Mouse (Mus musculus): ENCODE measurements around the gene Sorbs1. TPM values are rescaled to one million over a fixed set of nuclear protein-coding genes. Genes with fewer than 3 reads are reported as not detected.
A peak's percentile ranks its signal among the peaks of the same experiment; 100 is the strongest.

Sorbs1 gene
- polyA plus RNA-seq, 1 experiment from 2014 or later: 152 TPM

DNA sequence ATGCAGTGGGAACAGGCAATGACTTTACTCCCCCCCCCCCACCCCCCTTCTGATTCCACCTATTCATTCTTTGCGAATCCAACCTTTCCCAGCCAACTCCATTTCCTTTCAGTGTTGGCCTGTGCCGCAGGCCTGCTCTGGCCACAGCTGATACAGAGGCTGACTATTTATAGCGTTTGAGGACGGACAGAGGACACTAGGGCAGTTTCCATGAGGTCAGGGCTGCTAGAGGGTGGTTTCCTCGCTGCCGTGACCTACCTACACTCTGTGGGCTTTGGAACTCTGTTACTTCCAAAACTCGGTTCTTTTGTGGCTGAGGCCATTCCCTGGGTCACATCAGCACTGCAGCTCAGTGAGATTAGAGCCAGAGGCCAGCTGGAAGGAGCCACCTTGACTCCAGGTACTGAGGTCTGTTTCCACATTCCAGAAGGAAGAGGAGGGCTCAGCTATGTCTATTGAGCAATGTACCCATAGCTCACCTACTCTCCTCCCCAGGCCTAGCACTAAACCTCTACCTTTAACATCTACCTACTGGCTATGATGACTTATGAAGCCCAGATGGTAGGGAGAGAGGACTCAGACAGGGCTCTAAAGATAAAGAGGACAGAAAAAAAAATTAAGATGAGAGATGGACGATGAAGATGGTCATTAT, 235.1 kb downstream of the Sorbs1 start:
- H3K4me3 ChIP-seq (ENCODE audit: low read length): no peak overlapping the region
- H3K36me3 ChIP-seq (ENCODE audit: control insufficient read depth, insufficient read depth): no peaks in the 10 kb centered on the region
- H3K9ac ChIP-seq (ENCODE audit: low read length): peak overlapping the region; percentile 5; the same call in 1 of the 2 replicates
- no peaks in the 10 kb centered on the region for H3K27me3 ChIP-seq (ENCODE audit: control insufficient read depth, insufficient read depth, low read length)
- ATAC-seq (replicated peaks; ENCODE audit: extremely low read depth, insufficient read depth, low FRiP score): peak; percentile 85
- peak overlapping the region; percentile 62 for H3K27ac ChIP-seq (ENCODE audit: low read length)
- H3K4me1 ChIP-seq (ENCODE audit: control insufficient read depth, insufficient read depth, low read length): peaks cover 9% of the 10 kb centered on the region
- WGBS: 33% methylated on average over 8 of the region's 8 CpGs
- peaks cover 3% of the 10 kb centered on the region for H3K9me3 ChIP-seq (replicated peaks; ENCODE audit: control insufficient read depth, low read length)
- H3K4me2 ChIP-seq (ENCODE audit: low read depth, low read length): peak overlapping the region; percentile 3; the same call in 1 of the 2 replicates

DNA sequence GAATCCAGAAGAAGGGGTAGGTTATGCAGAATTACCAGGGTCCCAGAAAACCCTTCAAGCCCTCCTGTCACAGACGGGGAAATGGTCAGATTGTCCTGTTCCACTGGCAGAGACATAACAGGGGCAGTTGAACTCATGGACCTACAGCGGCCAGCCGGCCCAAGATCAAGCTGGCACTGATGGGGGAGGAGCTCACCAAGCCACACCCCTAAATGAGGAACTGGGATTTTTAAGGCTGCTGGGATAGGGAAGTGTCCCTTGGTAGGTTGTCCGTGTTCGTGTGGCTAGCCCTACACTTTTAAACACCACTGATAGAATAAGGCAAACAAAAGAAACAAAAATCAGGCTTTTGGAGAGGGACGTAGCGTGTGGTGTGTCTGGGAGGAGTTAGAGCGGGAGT, 236.1 kb downstream of the Sorbs1 start:
- Histone ChIP-seq H3K27ac (ENCODE audit: low read length) (no peak overlapping the region), H3K9ac (ENCODE audit: low read length) (no peak overlapping the region), H3K4me1 (ENCODE audit: control insufficient read depth, insufficient read depth, low read length) (peaks cover 9% of the 10 kb centered on the region), H3K4me2 (ENCODE audit: low read depth, low read length) (no peak overlapping the region), H3K9me3 (replicated peaks; ENCODE audit: control insufficient read depth, low read length) (peaks cover 3% of the 10 kb centered on the region), H3K36me3 (ENCODE audit: control insufficient read depth, insufficient read depth) (no peaks in the 10 kb centered on the region), H3K27me3 (ENCODE audit: control insufficient read depth, insufficient read depth, low read length) (no peaks in the 10 kb centered on the region), H3K4me3 (ENCODE audit: low read length) (no peak overlapping the region)
- ATAC-seq (replicated peaks; ENCODE audit: extremely low read depth, insufficient read depth, low FRiP score): no peak
- 94% methylated on average over 8 of the region's 8 CpGs for WGBS

DNA sequence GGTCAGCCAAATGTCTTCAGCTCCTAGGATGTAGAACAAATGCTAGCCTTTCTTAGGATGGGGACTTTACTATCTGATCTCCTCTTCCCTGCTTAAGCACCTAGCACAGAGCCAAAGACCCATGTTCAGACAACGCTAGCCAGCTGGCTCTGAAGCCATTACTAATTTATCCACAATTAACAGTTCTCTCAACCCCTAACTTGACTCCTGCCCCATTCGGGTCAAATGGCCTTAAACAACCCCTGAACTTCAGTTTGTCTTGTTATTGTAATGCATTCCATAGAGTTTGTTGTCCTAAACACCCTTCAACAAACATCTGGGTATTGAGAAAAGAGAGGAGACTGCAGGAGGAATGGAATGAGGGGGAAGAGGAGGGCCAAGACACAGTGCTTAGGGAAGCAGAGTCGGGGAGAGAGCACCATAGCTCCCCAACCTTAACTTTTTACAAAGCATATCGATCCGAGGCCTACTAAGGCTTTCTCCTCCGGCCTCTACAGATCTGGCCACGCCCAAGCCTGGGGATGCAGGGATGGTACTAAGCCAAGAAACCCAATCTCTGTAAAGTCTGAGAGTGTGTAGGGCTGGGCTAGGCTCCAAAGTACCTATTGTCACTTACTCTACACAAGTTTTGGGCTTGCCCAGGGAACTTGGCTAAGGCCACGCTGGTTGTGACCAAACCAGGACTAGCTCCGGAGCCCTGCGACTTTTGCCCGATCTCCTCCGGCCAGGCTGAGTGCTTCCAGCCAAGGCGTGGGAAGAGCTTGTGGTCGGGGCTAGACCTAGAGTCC, 238.0 kb downstream of the Sorbs1 start:
- Histone ChIP-seq H3K9ac (ENCODE audit: low read length) (no peak overlapping the region), H3K4me1 (ENCODE audit: control insufficient read depth, insufficient read depth, low read length) (peaks cover 9% of the 10 kb centered on the region), H3K9me3 (replicated peaks; ENCODE audit: control insufficient read depth, low read length) (no peaks in the 10 kb centered on the region; the same call in 1 of the 2 replicates), H3K27ac (ENCODE audit: low read length) (no peak overlapping the region), H3K4me2 (ENCODE audit: low read depth, low read length) (no peak overlapping the region), H3K4me3 (ENCODE audit: low read length) (no peak overlapping the region), H3K36me3 (ENCODE audit: control insufficient read depth, insufficient read depth) (no peaks in the 10 kb centered on the region), H3K27me3 (ENCODE audit: control insufficient read depth, insufficient read depth, low read length) (no peaks in the 10 kb centered on the region)
- 87% methylated on average over 14 of the region's 14 CpGs for WGBS
- ATAC-seq (replicated peaks; ENCODE audit: extremely low read depth, insufficient read depth, low FRiP score): no peak

DNA sequence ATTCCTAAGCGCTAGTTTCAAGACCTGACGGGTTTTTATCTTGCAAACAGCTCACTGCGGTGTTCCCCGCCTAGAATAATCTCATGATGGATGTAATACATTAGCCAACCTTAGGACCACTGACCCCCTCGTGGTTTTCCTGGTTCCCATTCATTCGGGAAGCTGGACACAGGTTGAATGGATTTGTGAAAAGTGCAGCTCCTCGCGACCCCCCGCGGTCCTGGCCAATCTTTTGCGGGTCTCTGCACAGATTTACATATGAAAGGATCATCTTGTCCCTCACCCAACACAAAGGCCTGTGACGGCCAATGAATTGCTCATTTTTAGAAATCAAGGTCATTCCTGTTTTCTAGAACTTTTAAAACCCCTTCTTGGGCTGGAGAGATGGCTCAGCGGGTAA, 240.9 kb downstream of the Sorbs1 start:
- peaks cover 3% of the 10 kb centered on the region; the same call in 1 of the 2 replicates for H3K36me3 ChIP-seq (ENCODE audit: control insufficient read depth, insufficient read depth)
- no peak for ATAC-seq (replicated peaks; ENCODE audit: extremely low read depth, insufficient read depth, low FRiP score)
- no peak overlapping the region for H3K4me3 ChIP-seq (ENCODE audit: low read length)
- H3K9me3 ChIP-seq (replicated peaks; ENCODE audit: control insufficient read depth, low read length): no peaks in the 10 kb centered on the region; the same call in 1 of the 2 replicates
- H3K4me1 ChIP-seq (ENCODE audit: control insufficient read depth, insufficient read depth, low read length): peaks cover 17% of the 10 kb centered on the region
- no peak overlapping the region for H3K4me2 ChIP-seq (ENCODE audit: low read depth, low read length)
- WGBS: 59% methylated on average over 13 of the region's 13 CpGs
- H3K9ac ChIP-seq (ENCODE audit: low read length): no peak overlapping the region
- H3K27ac ChIP-seq (ENCODE audit: low read length): no peak overlapping the region
- no peaks in the 10 kb centered on the region for H3K27me3 ChIP-seq (ENCODE audit: control insufficient read depth, insufficient read depth, low read length)

DNA sequence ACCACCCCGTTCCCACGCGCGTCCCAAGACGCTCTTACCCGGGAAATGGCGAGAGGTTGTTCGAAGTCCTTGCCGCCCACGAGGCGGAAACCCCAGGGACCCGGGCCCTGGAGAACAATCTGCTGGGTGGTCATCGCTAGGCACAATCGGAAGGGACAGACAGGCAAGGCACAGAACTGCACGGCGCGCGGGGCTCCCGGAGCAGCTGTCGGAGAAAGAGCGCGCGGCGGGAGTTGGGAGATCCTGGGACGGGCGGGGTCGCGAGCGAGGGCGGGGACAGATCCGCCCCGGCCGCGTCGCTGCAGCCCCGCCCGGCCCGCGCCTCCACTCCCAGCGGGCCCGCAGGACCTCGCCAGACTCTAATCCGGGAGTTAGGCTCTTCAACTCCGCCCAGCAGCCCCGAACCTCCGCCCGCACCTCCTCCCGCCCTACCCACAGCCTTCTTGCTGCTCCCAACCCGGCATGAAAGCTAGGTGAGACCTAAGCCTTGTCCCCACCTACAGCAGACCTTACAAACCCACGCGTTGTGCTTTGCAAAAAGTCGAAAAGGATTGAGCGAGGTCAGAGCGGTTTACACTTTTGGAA, 242.2 kb downstream of the Sorbs1 start, which contains the start of gene Pdlim1:
Pdlim1 (minus strand) TSS at position 535 of the 585 bp plus-strand sequence.
- peak within 1 kb of the TSS; percentile 90 for H3K4me2 ChIP-seq (ENCODE audit: low read depth, low read length)
- H3K9ac ChIP-seq (ENCODE audit: low read length): peak within 1 kb of the TSS; percentile 89
- H3K27ac ChIP-seq (ENCODE audit: low read length): peak within 1 kb of the TSS; percentile 86
- peaks cover 3% of the 10 kb centered on the region; the same call in 1 of the 2 replicates for H3K36me3 ChIP-seq (ENCODE audit: control insufficient read depth, insufficient read depth)
- ATAC-seq (replicated peaks; ENCODE audit: extremely low read depth, insufficient read depth, low FRiP score): peak; percentile 95
- H3K4me1 ChIP-seq (ENCODE audit: control insufficient read depth, insufficient read depth, low read length): peaks cover 25% of the 10 kb centered on the region
- peak within 1 kb of the TSS; percentile 77 for H3K4me3 ChIP-seq (ENCODE audit: low read length)
- under 1% methylated on average over 54 of the region's 54 CpGs for WGBS
- no peaks in the 10 kb centered on the region for H3K27me3 ChIP-seq (ENCODE audit: control insufficient read depth, insufficient read depth, low read length)
- no peaks in the 10 kb centered on the region for H3K9me3 ChIP-seq (replicated peaks; ENCODE audit: control insufficient read depth, low read length)

DNA sequence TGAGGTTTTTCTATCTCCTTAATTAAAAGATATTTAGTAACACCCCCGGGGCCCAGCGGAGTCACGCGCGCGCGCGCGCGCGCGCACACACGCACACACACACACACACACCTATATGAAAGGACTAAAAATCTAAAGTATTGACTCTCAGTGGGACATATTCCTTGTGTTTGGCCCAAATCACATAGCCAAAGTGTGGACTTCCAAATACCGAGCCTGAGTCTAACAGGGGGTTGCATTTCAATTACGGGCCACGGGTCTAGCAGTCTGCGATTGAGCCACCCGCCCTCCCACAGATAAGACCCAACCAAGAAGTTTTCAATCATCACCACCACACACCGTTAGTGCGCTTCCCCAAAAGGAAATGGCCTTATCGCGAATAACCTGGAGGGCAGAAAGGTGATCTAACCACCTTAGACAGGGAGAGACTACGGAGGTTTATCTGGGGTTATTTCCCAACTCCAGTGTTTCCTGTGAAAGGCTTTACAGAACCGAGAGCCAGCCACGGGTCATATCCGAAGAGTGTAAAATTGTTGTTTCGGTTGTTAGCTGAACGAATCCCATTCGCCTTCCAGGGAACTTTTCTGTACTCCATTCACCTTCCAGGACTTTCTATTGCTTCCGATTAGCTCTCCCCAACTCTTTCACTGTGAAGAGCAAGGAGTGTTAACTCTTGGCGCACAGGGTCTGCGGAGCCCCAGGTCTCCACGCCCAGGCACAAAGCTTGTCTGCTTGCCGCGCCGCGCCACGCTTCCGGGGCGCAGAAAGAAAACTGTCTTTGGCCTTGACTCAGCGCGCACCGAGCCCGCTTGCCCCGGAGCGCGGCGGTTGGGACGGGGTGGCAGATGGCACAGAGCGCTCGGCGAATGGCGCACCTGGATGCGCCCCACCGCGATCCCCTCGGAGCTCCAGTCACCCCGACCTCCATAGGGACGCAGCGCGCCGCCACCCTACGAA, 242.9 kb downstream of the Sorbs1 start:
- H3K4me2 ChIP-seq (ENCODE audit: low read depth, low read length): peak overlapping the region; percentile 90
- peaks cover 25% of the 10 kb centered on the region for H3K4me1 ChIP-seq (ENCODE audit: control insufficient read depth, insufficient read depth, low read length)
- peak overlapping the region; percentile 89 for H3K9ac ChIP-seq (ENCODE audit: low read length)
- peak overlapping the region; percentile 86 for H3K27ac ChIP-seq (ENCODE audit: low read length)
- H3K4me3 ChIP-seq (ENCODE audit: low read length): peak overlapping the region; percentile 77
- no peaks in the 10 kb centered on the region for H3K27me3 ChIP-seq (ENCODE audit: control insufficient read depth, insufficient read depth, low read length)
- no peaks in the 10 kb centered on the region for H3K9me3 ChIP-seq (replicated peaks; ENCODE audit: control insufficient read depth, low read length)
- peaks cover 5% of the 10 kb centered on the region; the same call in 1 of the 2 replicates for H3K36me3 ChIP-seq (ENCODE audit: control insufficient read depth, insufficient read depth)
- peak; percentile 42 for ATAC-seq (replicated peaks; ENCODE audit: extremely low read depth, insufficient read depth, low FRiP score)
- 4% methylated on average over 63 of the region's 63 CpGs for WGBS

DNA sequence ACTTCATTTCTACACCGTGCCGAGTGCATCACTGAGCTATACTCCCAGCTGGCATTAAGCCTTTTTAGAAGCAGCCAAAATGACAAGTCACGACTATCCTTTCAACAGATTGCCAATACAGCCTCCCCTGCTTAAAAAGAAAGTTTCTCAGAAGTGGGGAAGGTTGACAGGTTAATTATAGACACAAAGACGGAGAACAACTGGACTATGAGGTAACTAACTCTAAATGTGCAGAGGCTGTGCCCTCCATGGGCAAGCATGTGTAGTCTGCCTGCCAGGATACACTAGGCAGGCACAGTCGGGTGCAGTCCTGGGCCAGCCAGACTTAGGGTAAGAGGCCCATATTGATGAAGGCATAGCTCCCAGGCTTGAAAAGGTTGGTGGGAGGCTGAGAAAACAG, 244.1 kb downstream of the Sorbs1 start:
- H3K9me3 ChIP-seq (replicated peaks; ENCODE audit: control insufficient read depth, low read length): no peaks in the 10 kb centered on the region
- peak overlapping the region; percentile 90 for H3K4me2 ChIP-seq (ENCODE audit: low read depth, low read length)
- H3K27ac ChIP-seq (ENCODE audit: low read length): peak overlapping the region; percentile 49
- 32% methylated on average over 5 of the region's 5 CpGs for WGBS
- H3K4me3 ChIP-seq (ENCODE audit: low read length): peak overlapping the region; percentile 77
- peak overlapping the region; percentile 89 for H3K9ac ChIP-seq (ENCODE audit: low read length)
- H3K4me1 ChIP-seq (ENCODE audit: control insufficient read depth, insufficient read depth, low read length): peaks cover 25% of the 10 kb centered on the region
- no peaks in the 10 kb centered on the region for H3K27me3 ChIP-seq (ENCODE audit: control insufficient read depth, insufficient read depth, low read length)
- ATAC-seq (replicated peaks; ENCODE audit: extremely low read depth, insufficient read depth, low FRiP score): no peak
- H3K36me3 ChIP-seq (ENCODE audit: control insufficient read depth, insufficient read depth): peaks cover 5% of the 10 kb centered on the region; the same call in 1 of the 2 replicates

DNA sequence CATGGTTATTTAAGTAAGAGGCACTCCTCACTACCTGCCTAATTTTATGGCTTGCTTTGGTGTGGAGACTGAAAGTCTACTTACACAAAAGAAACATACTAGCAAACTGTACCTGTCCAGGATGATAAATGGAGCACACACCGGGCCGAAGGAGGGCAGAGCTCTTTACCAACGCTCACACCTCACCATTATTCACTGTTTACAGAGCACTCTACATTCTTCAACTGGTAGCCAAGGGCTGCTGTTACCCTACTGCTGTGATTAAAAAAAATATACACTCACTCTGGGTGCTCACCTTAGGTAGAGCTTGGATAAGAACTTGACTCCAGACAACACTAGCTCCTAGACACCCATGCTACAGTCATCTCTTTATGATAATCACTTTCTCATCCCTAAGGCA, 245.1 kb downstream of the Sorbs1 start:
- ATAC-seq (replicated peaks; ENCODE audit: extremely low read depth, insufficient read depth, low FRiP score): no peak
- WGBS: 70% methylated on average over 3 of the region's 3 CpGs
- peak overlapping the region; percentile 38; the same call in 1 of the 2 replicates for H3K9ac ChIP-seq (ENCODE audit: low read length)
- H3K4me3 ChIP-seq (ENCODE audit: low read length): peak overlapping the region; percentile 5
- H3K9me3 ChIP-seq (replicated peaks; ENCODE audit: control insufficient read depth, low read length): no peaks in the 10 kb centered on the region
- H3K36me3 ChIP-seq (ENCODE audit: control insufficient read depth, insufficient read depth): peaks cover 5% of the 10 kb centered on the region; the same call in 1 of the 2 replicates
- peaks cover 25% of the 10 kb centered on the region for H3K4me1 ChIP-seq (ENCODE audit: control insufficient read depth, insufficient read depth, low read length)
- H3K4me2 ChIP-seq (ENCODE audit: low read depth, low read length): peak overlapping the region; percentile 40; the same call in 1 of the 2 replicates
- H3K27ac ChIP-seq (ENCODE audit: low read length): no peak overlapping the region
- H3K27me3 ChIP-seq (ENCODE audit: control insufficient read depth, insufficient read depth, low read length): no peaks in the 10 kb centered on the region
